Mouse (Mus musculus): ENCODE data around the gene Tff3.

Tff3 gene

DNA sequence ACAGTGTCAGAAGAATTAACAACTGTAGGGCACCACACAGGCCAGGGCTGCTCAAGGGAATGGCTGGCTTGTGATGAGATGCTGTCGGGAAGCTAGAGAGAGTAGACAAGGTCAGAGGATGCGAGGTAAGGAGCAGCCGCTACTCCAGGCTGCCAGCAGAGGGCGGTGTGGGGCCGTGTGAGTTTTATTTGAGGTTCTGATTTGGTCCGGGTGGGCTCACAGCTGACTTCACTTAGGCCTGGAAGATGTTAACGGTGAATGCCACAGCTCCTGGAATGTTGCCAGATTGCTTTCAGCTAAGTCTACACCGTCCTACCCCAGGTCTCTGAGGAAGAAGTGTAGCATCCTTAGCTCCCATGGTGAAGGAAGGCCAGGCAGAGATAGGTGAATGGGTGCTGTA lies 7.5 kb downstream of the Tff3 start:
- peak; percentile 50 for DNase-seq (ENCODE audit: low read depth, low spot score)

DNA sequence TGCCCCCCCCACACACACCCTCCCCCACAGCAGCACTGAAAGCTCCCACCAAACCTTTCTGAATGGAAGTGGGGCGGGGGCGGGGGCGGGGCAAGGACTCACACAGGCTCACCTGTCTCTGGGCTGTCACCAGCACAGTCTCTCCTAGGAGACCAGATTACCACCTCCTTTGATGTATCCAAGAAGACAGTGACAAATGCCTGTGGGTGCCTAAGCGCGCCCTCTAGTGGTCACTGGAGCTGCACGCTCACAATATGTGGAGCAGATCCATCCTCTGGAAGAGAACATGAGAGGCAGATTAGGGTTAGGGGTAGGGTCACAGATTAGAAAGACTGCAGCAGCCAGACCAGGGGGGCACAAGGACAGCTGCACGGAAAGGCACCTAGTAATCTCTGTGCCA lies 10.0 kb downstream of the Tff3 start:
- DNase-seq (ENCODE audit: low read depth, low spot score): peak; percentile 76

DNA sequence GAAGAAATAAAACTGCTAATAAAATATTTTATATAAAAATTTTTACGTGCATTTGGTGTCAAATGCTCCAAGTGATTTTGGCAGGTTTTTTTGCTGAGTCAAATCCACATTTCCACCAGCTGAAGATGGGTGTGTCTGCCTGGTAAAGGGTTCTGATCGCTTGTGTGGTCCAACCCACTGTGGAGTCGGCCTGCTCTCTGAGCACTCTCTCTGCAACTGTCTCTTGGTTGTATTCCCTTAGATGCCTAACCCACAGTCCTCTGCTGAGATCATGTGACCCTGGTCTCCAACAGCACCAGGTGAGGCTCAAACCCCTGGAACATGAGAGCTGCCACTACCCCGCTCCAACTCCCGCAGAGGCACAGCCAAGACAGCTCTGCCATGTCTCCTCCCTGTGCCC lies 11.5 kb downstream of the Tff3 start:
- no peak for DNase-seq (ENCODE audit: low read depth, low spot score)

DNA sequence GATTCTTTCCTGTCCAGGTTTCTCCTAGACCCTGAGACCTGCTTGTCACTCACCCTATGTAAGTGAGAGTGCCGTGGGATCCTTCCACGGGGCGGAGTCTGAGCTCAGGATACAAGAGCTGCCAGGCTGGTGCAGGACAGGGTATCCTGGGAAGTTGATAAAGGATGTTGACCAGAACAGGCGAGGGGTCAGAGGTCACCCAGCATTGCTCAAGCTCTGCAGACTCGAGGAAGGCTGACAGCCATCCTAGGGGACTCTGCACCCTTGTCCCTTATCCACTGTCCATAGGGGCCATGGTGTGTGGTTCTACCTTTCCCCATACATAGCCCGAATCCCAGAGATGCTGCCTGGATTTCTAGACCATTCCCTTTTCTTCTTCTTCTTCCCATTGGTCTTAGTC lies 13.4 kb downstream of the Tff3 start:
- no peak for DNase-seq (ENCODE audit: low read depth, low spot score)

DNA sequence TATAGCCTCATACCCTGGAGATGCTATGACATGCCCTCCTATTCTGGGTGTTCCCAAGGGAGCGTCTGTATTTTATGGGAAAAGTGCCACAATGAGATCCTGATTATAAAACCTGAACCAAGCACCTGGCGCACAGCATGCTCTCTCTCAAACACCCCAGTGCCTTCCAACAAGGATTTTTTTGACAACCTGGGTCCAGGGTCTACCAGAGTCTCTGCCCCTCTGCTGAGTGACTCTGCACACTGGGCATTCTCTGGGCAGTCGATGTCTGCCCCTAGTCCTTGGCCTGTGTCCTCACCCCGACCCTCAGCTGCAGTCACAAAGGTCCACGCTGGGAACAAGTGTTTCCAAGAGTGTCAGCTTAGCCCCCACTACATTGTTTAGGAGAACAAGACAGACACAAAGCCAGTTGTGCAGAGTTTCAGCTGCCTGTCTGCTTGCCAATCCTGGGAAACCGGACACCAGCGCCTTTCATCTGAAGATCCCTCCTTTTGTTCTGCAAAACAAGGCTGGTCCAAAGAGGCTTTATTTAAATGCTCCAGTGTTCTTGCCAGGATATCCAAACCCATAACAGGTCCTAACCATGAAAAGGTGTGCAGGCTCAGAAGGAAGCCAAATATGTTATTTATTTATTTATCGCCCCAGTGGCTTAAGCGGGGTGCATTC lies 16.1 kb downstream of the Tff3 start:
- no peak for DNase-seq (ENCODE audit: low read depth, low spot score)

DNA sequence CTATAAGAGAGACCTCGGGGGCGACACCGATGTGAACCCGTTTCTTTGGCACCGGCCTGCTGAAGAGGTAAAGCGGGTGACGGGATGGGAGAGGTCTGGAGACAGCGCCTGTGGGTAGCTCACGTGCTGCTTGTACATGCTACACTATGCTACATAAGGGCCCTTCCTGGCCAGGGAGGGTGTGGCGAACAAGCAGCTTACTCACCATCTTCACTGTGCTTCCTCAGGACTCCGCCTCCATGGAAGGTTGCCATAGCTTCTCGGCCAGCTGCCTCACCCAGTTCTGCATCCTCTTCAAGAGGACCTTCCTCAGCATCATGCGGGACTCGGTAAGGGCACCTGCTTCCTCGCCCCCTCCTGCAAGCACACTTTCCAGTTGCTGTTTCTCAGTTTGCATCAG lies 21.1 kb downstream of the Tff3 start:
- no peak for DNase-seq (ENCODE audit: low read depth, low spot score)

DNA sequence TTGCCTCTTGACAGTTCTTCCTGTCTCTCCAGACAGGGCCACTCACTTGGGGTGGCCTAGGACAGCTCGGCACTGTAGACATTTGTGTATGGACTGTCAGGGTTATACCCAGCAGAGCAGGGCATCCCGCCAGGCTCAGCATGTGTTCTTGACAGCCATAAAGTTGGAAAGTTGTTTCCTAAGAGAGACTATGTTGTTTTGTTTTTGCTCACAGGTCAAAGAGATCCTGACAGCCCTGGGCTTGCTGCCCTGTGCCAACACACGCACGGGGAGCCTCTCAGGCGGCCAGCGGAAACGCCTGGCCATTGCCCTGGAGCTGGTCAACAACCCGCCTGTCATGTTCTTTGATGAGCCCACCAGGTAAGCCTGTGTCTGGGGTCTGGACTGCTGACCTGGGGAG lies 25.6 kb downstream of the Tff3 start:
- DNase-seq (ENCODE audit: low read depth, low spot score): no peak

DNA sequence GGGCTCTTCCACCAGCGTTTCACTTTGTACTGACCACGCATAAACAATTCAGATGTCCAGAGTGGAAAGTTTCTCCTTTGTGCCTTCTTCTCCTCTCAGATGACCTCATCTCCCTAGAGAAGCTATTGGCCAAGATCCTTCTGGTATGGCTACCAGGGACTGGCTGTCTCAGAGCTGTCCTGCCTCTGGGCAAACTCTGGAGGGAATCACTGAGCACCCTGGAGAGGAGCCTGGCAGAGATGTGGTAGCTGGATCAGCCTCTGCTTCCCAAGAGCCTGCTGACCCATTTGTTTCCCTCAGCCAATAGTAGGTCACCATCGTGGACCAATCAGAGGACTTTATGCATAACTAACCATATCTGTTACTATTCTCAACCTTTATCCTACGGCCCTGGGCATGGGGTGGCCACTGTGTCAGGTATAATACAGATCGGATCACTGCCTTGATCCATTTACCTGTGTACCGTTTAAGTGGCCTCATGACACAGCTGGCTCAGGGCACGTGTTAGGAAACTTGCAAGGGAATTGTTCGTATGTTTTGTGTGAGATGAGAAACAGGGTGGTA lies 26.4 kb downstream of the Tff3 start:
- DNase-seq (ENCODE audit: low read depth, low spot score): no peak

DNA sequence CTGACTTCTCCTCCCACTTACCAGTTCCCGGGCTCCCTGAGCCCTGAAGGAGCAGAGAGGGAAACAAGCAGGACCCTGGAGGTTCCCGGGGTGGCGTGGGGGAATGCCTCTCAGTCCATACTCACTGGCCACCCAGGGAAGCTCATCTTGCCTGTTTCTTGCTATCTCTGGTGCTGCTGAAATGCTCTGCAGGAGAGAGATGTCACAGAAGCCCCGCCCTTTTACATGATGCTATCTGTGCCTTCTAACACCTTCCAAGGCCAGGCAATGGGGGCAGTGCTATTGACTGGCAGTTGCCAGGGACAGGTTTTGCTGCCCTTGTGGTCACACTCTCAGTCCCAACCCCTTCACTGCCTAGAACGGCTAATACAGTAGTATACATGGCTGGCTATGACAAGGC lies 30.7 kb downstream of the Tff3 start:
- no peak for DNase-seq (ENCODE audit: low read depth, low spot score)

DNA sequence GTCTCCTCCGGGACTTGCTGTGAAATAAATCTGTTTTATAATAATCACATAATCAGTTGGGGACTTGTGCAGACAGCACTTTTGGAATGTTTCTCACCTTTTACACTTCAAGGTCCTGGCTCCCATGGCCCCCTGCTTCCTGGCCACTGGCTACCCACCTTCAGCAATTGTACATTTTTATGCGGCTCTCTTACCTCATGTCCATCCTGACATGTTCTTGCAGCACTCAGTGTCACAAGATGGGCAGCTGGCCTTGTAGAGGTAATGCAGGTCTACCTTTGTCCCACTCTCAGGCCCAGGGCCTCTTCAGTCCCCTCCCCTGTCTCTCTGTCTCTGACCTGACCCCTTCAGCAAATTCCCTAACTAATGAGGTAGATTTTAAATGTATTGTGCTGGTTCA lies 32.6 kb downstream of the Tff3 start:
- DNase-seq (ENCODE audit: low read depth, low spot score): no peak

DNA sequence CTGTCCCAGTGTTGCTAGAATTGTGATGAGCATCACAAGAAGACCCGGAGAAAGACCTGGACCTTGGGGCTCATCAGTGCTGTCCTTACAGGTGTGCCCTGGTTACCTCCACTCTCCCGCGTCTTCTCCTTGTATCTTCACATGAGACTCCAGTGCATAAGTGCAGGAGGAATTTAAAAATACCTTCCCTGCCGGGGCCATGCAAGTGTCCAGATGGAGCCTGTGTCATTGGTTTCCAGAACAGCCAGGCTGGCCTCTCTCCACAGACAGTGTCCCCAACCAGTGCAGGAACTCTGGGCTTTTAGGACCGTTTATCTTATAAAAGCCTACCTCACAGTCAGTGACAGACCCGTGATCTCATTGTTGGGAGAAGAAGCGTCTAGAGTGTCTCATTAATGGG lies 33.9 kb downstream of the Tff3 start:
- DNase-seq (ENCODE audit: low read depth, low spot score): no peak

DNA sequence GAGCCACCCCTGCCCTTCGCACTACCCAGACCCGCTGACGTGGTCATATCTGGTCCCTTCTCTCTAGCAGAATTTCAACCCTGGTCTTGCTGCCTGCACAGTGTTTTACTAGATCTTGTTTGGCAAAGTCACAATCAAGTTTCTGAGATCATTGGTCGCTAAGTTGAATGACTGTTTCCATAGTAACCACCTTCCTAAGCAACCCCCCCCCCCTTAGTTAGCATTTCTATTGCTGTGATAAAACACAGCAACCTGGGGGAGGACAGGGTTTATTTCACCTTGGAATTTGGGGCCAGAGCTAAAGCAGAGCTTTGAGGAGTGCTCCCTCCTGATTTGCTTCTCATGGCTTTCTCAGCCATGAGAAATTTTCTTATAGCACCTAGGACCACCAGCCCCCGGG lies 34.7 kb downstream of the Tff3 start:
- no peak for DNase-seq (ENCODE audit: low read depth, low spot score)

DNA sequence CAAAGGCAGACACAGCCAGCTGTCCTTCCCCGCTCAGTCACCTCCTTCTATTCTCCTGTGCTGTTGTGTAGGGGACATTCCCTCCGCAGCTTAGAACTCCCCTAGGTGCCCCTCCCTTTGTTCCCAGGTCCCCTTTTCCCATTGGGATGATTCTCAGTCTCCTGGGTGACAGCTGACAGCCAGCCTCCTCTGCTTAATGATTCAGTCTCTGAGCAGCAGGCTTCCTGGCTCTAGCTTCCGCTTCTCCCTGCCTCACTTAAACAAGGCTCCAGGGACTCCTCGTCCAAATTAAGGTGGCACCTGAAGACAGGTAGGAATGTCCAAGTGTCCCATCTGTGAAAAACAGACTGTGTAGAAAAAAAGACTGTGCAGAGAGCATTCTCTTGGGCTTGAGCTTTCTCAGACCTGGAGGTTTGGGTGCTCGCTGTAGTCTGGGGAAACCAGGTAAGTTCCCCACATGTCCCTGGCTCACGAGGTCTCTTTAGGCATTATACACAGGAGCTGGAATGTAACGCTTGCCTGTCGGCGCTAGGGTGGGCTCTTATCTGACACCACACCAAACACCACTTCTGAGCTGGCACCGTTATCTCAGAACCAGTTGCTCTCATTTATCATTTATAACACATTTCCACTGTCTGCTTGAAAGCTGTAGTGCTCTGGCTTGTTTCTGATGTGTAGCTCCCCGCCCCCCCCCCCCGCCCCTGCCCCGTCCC lies 38.3 kb downstream of the Tff3 start:
- DNase-seq (ENCODE audit: low read depth, low spot score): no peak

DNA sequence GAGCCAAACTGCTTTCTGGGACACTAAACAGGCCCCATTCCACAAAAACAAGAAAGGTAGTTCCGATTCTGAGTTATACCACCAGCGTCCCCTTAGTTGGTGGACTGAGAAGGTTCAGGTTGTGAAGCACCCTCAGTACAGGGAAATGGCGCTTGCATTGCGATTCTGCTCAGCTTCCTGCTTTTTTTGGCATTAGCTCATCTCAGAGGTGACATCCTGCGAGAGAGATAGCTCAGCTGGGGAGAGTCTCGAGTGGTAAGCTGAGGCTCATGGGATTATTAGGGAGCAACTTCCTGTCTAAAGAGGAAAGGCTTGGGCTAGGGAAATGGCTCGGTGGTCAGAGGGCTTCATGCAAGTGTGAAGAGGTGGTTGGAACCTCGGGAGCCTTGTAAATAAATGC lies 39.6 kb downstream of the Tff3 start:
- no peak for DNase-seq (ENCODE audit: low read depth, low spot score)

DNA sequence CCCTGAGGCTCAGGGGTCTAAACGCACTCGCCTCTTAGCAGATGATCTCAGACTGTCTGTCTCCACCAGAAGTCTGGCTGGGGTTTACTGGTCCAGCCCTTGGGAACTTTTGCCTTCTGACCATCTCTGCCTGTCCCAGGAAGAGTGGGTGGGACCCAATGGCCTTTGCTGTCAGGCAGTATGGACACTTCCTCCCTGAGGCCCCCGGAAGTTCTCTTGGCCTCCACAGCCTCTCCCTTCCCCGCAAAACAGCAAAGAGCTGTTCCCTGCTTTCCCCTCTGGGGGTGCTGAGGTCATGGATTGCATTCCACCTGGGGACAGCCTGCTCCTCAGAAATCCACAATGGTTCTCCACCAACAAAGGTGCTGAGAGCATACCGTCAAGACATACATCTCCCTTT lies 40.7 kb downstream of the Tff3 start:
- DNase-seq (ENCODE audit: low read depth, low spot score): no peak

DNA sequence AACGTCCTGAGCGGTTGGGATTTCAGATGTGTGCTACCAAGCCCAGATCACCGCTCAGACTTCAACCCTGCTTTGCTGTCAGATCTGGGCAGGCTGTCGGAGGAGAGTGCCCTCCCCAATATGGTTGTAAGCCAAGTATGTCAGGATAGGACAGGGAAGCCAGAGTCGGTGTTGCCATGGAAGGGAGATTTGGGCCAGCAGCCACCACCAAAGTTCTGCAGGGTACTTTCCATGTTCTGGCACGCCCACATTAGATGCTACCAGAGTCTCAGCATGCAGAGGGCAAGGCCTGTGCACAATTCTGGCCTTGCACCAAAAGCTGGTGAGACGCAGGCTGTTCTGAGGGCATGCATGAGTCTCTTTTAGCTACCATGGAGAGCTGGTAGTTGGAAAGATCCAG lies 43.2 kb downstream of the Tff3 start:
- DNase-seq (ENCODE audit: low read depth, low spot score): no peak

DNA sequence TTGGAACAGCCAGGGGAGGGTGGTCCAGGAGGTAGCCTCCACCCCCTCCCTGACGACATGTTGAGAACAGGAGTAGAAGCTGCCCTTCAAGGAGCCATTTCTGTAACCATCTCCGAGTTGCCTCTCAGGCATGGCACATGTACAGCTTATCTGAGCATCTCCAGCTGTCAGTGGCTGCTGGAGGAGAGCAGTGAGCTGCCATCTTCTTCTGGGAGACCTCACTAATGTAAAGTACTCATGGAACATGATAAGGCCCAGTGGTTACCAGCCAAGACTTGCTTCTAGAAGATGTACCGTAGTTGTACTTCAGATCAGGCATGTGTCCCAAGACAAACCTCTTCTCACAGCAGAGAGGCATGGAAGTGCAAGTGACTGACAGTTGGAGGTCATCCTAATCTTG lies 43.9 kb downstream of the Tff3 start:
- DNase-seq (ENCODE audit: low read depth, low spot score): no peak

DNA sequence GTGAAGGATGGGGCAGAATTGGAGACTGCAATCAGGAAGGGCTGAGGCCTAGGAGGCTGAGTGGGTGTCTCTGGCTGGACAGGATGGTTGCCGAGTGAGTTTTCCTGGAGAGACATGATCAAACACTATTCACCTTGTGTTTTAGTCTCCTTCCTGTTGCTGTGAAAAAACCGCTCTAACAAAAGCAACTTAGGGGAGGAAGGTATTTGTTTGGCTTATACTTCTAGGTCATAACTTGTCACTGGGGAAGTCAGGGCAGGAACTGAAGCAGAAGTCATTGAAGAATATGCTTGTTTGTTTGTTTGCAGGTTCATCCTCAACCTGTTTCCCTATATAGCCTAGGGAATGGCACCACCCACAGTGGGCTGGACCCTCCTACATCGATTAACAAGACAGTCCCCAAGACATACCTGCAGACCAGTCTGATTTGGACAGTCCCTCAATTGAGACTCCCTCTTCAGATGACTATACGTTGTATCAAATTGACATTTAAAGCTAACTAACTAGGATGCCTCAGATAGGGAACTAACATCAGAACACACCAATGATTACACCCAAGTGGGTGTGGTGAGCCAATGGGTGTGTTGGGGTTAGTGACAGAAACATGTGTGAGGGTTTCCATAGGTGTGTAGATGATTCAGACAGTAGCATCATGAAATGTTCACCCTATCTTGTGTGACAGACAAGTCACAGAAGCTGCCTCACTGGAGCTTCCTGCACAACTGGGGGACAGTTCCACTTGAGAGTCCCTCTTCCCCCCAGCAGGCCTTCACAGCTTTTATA lies 47.0 kb downstream of the Tff3 start:
- no peak for DNase-seq (ENCODE audit: low read depth, low spot score)

DNA sequence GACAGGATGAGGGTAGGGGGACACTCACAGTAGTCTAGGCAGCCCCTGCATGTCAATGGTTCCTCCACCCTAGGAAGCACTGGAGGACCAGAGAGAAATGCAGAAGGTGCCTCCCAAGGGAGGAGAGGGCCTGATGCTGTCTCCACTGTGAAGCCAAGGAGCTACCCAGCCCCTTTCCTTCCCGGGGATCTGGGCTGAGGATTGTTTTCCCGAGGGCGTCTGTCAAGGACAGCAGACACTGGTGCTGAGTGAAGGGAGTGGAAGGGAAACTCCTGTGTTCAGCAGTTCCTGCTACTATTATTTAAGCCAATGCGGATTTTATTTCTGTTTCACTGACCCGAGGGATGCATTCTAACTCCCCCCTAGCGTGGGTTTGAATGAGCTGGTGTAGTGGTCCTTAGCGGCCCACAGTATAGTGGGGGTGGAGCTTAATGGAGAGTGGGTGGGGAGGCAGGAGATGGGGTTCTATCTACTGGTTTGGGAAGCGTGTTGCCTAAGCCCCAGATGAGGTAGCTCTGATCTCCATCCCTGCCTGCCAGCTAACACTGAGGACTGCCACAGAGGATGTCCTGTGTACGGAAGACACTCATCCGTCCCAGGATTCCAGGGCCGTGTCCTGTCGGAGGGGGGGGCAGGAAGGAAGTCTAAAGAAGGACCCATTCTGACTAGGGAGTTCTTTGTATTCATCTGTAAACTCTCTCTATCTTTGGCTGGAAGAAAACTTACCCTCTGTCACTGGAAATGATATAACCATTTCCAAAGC lies 50.2 kb downstream of the Tff3 start:
- no peak for DNase-seq (ENCODE audit: low read depth, low spot score)

DNA sequence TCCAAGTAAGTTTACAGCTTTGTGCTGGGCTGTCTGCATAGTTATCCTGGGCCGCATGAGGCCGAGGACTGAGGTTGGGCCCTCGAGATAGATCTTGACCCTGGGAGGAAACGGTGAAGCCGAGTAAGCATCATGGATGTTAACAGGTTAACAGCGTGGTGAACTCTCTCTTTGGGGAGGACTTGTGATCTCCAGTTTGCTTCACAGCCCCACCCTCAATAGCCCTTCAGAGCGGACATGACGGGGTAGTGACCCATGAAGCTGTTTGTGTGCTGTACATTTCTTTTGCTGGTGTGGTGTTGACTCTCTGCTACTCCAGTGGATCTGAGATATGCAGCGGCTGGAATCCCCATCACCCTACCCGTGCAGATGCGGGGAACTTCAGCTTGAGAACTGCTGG lies 50.9 kb downstream of the Tff3 start:
- no peak for DNase-seq (ENCODE audit: low read depth, low spot score)

DNA sequence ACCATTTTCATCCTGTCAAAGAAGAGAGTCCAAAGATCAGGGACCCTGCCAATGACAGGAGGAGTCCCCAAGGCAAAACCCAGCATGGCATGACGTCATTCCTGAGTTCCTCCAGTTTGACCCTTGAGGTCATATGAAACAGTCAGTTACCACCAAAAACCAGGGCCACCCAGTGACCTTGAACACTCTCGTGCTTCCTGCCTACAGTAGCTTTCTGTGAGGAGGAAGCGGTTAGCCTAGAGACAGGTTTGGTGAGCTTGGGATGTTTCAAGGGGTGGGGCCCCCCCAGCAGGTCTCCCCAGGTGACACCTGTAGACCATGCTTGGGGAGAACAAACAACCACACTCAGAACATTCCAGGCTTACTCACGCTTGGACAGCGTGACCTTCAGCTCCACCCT lies 51.9 kb downstream of the Tff3 start:
- no peak for DNase-seq (ENCODE audit: low read depth, low spot score)

DNA sequence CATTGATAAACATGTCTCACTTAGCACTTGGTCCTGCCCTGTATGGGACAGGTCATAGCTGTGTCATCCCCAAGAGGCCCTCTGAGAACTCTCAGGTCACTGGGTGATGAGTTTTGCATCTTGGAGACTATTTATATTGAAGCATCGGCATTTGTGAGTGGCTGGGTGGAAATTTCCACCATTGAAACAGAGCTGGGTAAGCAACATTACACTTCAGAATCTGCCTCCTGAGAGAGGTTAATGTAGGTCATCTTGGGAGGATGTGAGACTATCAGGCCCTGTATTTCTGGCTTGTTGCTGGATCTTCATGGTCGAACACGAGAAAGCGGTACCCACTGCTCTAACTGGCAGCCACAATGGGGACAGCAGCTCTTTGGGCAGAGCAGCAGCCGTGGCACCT lies 54.0 kb downstream of the Tff3 start:
- DNase-seq (ENCODE audit: low read depth, low spot score): no peak
